Mouse (Mus musculus) forelimb bud, embryonic 11.5 days (tissue): ENCODE measurements around the gene Soat2.

Experiments
- DNase-seq: peaks from one replicate; pipeline ENCODE4 v3.0.0-alpha.2; 2012; ENCODE audit warnings: low read depth, low spot score

Gene Soat2

GRCm38 (mm10) chr15:102191699-102192098, 41.4 kb downstream of the Soat2 start:
- no peak for DNase-seq

DNA sequence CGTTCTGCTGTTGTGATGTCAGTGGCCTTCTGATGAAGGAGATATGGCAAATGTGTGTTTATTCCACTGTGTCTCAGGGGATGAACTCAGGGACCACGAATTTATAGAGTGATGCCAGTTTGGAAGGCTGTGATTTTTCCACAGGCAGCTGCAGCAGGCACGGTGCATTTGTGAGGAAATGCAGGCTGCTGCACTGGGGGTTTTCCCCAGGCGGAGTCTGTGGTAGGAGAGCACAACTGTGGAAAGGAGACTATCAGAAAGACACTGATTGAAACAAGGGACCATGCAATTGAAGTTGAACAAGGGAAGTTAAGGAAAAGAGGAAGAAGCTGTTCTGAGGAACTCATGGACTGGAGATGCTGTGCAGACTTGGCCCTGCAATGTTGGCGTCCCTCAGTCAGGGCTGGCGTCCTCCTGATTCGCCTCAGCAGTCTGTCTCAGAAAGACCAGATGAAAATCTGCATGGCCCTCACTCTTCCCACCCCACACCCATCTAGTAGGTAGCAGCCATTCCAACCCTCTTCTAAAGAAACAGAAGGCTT, 42.0 kb downstream of the Soat2 start:
- no peak for DNase-seq

DNA sequence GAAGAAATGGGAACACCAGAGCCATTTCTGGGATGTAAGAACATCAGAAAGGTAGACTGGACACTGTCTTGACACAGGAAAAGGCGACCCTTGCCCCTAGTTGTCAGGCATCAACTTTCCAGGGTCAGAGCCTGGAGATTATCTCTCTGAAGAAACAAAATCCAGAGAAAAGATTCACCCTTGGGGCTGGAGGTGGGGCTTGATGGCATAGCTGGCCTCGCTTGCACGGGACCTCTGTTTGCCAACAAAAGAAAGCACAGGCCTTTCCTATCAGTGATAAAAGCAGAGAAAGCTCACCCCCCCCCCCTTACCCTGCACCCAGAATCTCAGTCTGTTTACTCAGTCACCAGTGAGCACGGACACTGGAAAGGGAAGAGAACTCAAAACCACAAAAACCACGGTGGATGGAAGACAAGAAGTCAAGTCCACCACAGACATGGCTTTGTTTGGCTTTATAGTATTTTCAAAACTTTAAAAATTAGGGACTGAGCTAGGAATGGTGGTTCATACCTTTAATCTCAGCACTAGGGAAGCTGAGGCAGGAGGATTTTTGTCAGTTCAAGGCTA, 42.6 kb downstream of the Soat2 start:
- DNase-seq, result no peak

DNA sequence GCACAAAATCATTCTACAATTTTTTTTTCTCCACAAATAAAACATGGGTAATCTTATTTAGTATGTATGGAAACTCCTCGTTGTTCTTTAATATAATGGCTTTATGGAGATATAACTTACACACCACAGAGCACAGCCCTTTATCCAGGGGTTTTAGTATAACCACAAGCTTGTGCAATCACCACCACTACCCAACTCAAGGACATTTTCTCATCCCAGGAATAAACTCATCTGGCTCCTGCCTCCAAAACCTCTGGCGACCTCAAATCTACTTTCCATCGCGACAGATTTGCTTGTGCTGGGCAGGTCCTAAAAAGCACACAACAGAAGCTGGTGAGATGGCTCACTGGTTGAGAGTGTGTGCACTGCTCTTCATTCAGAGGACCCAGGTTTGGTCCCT, 43.3 kb downstream of the Soat2 start:
- no peak for DNase-seq

DNA sequence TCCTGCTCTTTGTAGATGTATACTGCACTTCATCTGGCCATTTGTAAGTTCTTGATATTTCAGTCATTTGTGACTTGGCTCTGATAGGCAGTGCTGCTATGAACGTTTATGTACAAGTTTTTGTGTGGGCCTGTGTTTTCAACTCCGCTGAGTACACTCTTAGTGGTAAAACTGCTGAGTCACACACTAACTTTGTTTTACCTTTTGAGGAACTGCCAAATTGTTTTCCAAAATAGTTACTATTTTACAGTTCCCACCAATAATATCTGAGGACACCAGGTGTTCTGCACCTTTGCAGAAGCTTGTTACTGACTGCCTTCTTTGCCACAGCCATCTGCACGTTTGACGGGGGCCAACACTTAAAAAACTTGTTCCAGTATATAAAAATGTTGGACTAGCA, 44.1 kb downstream of the Soat2 start:
- DNase-seq, result no peak

DNA sequence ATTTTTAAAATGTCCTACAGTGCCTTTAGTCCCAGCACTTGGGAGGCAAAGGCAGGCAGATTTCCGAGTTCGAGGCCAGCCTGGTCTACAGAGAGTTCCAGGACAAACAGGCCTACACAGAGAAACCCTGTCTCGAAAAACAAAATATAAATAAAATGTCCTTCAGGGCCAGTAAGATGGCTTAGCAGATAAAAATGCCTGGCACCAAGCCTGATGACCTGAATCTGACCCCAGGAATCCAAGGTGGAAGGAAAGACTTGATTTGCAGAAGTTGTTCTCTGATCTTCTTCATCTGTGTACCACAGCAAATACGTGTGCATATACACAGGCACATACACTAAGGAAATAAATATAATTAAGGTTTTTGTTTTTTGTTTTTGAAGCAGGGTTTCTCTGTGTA, 45.0 kb downstream of the Soat2 start:
- no peak for DNase-seq

DNA sequence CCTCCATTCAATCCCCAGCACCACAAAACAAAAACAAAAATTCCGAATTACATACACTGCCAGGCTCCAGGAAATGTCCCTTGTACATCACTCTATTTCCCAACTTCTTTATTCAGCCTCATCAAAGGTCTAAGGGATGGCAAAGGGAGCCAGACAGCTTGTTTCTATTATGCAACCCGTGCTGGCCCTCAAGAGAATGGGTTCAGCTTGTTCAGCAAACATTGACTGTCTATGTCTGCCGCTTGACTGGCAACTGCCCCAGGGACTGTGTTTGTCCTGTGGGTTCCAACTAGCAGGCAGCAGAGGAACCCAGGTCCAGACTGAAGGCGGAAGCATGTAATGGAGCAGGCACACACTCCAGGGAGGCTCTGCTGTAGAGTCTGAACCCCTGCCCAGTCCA, 48.5 kb downstream of the Soat2 start:
- DNase-seq, result no peak

DNA sequence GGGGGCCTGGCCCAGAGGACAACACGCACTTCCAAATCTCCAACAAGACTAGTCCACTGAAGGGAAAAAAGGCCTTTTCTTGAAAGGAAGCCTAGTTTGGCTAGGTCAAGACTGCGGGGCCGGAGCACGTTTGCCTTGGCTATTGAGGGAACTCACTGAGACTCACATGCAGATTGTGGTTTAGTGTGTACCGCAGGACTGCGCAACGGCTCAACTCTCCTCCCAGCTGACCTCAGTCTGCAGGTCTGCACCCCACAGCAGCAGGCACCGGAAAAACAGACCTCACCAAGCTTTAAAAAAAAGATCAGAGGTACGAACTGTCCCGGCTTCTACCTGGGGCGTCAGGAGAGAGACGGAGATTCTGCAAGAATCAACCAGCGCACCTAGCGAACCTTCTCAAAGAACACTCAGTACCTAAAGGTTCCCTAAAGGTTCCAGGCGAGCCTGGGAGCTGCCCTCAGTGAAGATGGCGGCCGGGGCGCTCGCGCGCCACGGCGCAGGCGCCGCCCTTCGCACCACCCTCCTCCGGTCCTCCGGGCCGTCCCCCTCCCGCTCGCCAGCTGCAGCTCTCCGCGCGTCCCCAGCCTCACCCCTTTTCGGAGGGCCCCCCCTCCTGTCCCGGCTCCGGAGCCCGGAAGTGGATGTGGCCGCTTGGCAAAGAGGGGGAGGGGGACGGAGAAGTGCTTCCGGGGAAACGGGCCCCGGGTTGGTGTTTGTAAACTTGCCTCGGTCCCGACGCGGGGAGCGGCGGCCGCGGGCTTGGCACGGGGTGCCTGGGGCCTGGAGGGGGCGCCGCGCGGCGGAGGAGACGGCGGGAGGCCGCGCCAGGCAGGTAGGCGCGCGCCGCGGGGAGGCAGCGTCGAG, 52.9 kb downstream of the Soat2 start, which contains the start of gene Zfp740:
Zfp740 (plus strand) TSS at position 279 of the 864 bp plus-strand sequence.
- peak; percentile 96 for DNase-seq

- DNase-seq, result peak; percentile 63
Observed at GRCm38 (mm10) chr15:102203835-102204381, 53.6 kb downstream of the Soat2 start.

DNA sequence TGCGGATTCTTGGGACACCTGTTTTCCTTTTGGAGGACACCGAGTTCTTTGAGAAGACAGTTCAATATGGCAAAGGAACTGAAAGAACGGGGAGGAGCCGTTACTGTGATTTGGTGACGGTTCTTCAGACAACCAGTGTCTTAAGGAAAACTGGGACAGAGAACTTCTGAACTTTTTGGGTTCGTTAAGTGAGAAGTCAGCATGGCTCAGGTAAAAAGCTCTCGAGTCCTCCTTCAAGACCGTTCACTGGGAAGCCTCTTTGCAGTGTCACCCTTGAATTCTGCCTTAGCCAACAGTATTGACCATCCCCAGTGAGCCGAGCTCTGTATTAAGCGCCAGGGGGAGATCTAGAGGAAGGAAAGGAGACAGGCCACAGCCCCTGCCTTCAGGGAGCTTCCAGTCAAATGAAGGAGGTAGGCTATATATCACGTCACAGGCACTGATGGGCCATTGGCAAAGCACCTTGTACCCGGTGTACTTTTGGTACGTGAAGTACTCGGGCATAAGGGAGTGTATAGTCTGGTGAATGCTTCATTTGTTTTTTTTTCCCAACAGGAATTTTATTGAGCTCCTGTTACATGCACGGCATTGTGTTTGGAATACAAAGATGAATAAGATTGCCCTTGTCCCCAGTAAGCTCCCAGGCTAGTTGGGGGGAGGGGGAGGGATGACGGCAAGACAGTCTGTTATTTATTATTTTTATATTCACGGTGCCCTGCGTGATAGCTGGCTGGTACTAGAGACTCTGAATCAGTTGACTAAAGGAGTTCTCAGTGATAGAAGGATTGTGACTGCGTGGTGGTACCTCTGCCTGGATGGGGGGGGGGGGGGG, 54.6 kb downstream of the Soat2 start, which contains the start of gene Csad:
Csad (minus strand) TSS at position 51 of the 832 bp plus-strand sequence.
- no peak for DNase-seq

DNA sequence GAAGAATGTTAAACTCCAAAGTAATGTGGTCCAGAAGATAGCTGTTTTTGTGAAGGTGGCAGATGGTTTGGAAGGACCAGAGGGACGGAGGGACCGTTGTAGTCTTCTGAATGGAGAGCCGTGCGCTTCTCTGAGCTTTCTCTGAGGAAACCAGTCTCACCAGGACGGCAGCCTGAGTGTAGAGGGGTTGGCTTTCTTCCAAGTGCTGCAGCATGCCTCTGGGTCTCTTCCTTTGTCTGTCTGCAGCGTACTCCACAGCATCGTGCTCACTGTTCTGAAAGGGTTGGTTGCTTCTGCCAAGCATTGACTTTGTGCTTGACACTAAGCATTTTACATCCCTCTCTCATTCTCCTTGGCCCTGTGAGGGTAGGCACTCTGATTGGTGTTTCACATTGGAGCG, 55.5 kb downstream of the Soat2 start:
- DNase-seq, result no peak

GRCm38 (mm10) chr15:102207351-102207750, 57.0 kb downstream of the Soat2 start:
- DNase-seq, result no peak

DNA sequence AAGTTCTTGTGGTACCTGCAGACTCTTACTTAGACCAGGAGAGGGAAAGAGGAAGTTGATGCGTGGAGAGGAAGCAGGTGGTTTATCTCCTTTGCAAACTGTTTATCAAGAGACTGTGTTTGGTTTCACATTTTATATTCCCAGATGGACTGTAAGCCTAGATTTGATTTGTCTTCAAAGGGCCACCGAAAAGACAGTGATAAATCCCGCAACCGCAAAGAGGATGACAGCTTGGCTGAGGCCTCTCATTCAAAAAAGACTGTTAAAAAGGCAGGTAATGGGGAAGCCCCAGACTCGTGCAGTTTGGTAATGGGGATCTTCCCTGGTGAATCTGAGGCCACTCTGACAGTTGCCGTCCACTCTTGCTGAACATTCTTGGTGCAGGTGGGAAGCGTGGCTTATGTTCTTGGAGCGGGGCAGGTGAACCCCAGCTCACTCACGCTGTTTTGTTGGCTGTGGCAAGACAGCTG, 57.8 kb downstream of the Soat2 start:
- DNase-seq, result no peak

DNA sequence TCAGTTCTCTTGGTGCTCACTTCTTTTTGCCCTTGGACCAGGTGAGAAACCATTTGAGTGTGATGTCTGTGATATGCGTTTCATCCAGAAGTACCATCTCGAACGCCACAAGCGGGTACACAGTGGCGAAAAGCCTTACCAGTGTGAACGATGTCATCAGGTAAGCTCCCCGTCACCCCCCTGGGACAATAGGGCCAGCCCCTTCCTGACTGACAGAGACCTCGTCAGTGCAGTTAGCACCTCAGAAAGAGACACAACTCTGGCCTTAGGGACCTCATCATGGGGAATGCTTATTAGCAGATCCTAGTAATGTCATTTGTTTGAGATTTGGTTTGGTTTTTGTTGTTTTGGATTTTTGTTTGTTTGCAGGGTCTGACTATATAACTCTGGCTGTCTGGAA, 58.8 kb downstream of the Soat2 start:
- no peak for DNase-seq

- DNase-seq, result no peak
Observed at GRCm38 (mm10) chr15:102210816-102211215, 60.5 kb downstream of the Soat2 start.

GRCm38 (mm10) chr15:102211895-102212294, 61.6 kb downstream of the Soat2 start:
- DNase-seq, result no peak
